Mouse (Mus musculus): ENCODE data around the gene Supt6. TPM values are rescaled to one million over a fixed set of nuclear protein-coding genes. Genes with fewer than 3 reads are reported as not detected.
"Not testable (repeated sequence)": the region's sequence is repeated elsewhere in the genome, so short reads cannot be mapped to it uniquely, and the experiment has no call there.

Supt6 gene
- polyA plus RNA-seq, 1 experiment from 2014 or later, result 22.3 TPM

DNA sequence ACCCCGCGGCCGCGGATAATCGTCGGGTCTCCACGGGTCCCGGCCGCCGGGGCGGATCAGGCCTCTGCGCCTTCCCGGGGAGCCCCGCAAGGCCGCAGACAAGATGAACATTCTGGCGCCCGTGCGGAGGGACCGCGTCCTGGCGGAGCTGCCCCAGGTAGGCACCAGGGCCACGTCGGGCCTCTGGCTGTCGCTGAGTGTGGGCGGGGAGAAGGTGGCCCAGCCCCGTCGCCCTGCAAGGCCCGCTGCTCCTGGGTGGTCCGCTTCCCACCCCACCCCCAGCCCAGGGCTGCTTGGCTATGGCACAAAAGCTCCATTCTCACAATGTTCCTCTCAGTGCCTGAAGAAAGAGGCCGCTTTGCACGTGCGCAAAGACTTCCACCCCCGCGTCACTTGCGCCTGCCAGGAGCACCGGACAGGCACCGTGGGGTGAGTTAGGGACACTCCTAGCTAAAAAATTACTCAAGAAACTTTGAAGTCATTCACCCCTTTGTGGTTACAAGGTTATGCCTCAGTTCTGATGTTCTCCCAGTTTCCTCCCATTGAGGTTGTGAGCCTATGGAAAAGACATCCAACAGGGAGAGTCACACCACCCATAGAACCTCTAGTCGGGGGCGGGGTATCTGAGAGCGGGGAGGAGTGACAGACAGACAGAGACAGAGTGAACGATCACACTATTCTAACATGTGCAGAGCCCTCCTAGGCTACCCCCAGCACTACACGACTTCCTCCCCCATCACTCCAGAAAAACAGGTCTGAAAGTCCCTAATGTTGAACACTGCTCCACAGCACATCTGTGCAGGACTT, 56.4 kb downstream of the Supt6 start:
- peaks cover 12% of the 10 kb centered on the region; the same call in 1 of the 2 replicates for H3K36me3 ChIP-seq (ENCODE audit: control insufficient read depth, insufficient read depth, low read length)
- H3K9ac ChIP-seq (replicated peaks; ENCODE audit: low read depth, low read length), result peak overlapping the region; percentile 84
- peaks cover 4% of the 10 kb centered on the region; the same call in 1 of the 2 replicates for H3K4me1 ChIP-seq (ENCODE audit: control insufficient read depth, insufficient read depth, low read length)
- ATAC-seq (ENCODE audit: low read depth), result peak; percentile 85
- peak overlapping the region; percentile 69 for H3K4me3 ChIP-seq (ENCODE audit: low read depth, low read length)
- no peaks in the 10 kb centered on the region for H3K27me3 ChIP-seq (ENCODE audit: control insufficient read depth, insufficient read depth, low read length)
- H3K4me2 ChIP-seq (ENCODE audit: low read depth, low read length), result peak overlapping the region; percentile 42
- H3K9me3 ChIP-seq (ENCODE audit: control insufficient read depth, low read length), result no peaks in the 10 kb centered on the region
- peak overlapping the region; percentile 94 for H3K27ac ChIP-seq (ENCODE audit: low read depth, low read length)
- under 1% methylated on average over 40 of the region's 42 CpGs for WGBS

DNA sequence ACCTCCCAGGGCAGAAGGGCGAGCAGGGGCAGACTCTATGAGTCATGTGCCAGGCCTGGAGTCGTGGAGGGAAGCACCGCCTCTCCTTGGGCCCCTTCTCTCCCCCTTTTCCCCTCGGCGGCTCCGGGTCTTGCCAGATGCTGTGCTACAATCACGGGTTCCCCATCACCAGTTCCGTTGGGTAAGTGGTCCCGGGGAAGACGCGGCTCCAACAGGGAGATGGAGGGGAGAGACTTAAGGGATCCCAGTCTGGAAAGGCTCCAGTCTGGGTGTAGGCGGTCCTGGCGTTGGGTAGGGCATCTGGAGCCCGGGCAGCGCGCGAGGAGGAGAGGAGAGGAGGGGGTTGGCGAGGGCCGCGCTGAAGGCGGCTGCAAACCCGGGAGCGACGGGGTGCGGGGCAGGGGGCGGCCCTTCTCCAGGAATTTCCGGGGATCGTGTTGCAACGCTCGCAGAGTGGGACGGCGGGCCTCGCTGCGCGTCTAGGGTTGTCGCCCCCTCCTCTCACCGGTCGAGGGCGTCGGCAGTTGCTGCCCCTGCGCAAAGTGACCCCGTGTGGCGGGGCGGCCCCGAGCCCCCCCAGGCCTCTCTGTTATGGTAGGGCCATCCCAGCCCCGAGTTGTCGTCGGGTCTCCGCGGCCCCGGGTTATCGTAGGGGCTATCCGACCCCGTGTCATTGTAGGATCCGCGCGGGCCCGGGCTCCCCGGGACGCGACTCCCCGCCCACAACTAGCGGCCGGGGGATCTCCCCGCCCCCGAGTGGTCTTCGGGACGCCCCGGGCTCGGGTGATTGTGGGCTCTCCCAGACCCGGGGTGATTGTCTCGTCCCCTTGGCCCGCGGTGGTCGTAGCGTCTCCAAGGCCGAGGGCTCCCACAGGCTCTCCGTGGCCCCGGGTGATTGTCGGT, 57.2 kb downstream of the Supt6 start, which contains the start of gene Rab34:
Gene Rab34, plus strand, starts transcription at position 100 of the 903 bp plus-strand sequence.
- Histone ChIP-seq H3K27ac (ENCODE audit: low read depth, low read length) (peak within 1 kb of the TSS; percentile 94), H3K36me3 (ENCODE audit: control insufficient read depth, insufficient read depth, low read length) (peaks cover 12% of the 10 kb centered on the region; the same call in 1 of the 2 replicates), H3K4me2 (ENCODE audit: low read depth, low read length) (peak within 1 kb of the TSS; percentile 42), H3K4me1 (ENCODE audit: control insufficient read depth, insufficient read depth, low read length) (peaks cover 4% of the 10 kb centered on the region; the same call in 1 of the 2 replicates), H3K9ac (replicated peaks; ENCODE audit: low read depth, low read length) (peak within 1 kb of the TSS; percentile 84), H3K9me3 (ENCODE audit: control insufficient read depth, low read length) (no peaks in the 10 kb centered on the region), H3K27me3 (ENCODE audit: control insufficient read depth, insufficient read depth, low read length) (no peaks in the 10 kb centered on the region), H3K4me3 (ENCODE audit: low read depth, low read length) (peak within 1 kb of the TSS; percentile 69)
- peak; percentile 80 for ATAC-seq (ENCODE audit: low read depth)
- whole genome bisulfite sequencing, result under 1% methylated on average over 66 of the region's 80 CpGs

DNA sequence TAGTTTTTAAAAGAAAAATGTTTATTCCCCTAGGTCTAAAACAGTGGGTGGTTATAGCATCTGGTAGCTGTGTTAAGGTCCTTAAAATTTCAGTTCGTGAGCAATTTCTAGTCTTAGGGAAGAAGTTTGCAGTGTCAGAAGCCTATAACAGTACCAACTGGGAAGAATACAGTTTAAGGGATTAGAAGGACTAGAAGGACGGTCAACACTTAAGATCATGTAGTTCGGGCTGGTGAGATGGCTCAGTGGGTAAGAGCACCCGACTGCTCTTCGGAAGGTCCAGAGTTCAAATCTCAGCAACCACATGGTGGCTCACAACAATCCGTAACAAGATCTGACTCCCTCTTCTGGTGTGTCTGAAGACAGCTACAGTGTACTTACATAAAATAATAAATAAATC, 61.1 kb downstream of the Supt6 start:
- not testable (repeated sequence) for H3K27ac ChIP-seq (ENCODE audit: low read depth, low read length); H3K9ac ChIP-seq (replicated peaks; ENCODE audit: low read depth, low read length); H3K9me3 ChIP-seq (ENCODE audit: control insufficient read depth, low read length); H3K4me3 ChIP-seq (ENCODE audit: low read depth, low read length); H3K4me2 ChIP-seq (ENCODE audit: low read depth, low read length); H3K27me3 ChIP-seq (ENCODE audit: control insufficient read depth, insufficient read depth, low read length); ATAC-seq (ENCODE audit: low read depth)
- WGBS, result 92% methylated on average over 6 of the region's 6 CpGs
- Histone ChIP-seq H3K36me3 (ENCODE audit: control insufficient read depth, insufficient read depth, low read length) (peaks cover 18% of the 10 kb centered on the region), H3K4me1 (ENCODE audit: control insufficient read depth, insufficient read depth, low read length) (peaks cover 12% of the 10 kb centered on the region; the same call in 1 of the 2 replicates)

DNA sequence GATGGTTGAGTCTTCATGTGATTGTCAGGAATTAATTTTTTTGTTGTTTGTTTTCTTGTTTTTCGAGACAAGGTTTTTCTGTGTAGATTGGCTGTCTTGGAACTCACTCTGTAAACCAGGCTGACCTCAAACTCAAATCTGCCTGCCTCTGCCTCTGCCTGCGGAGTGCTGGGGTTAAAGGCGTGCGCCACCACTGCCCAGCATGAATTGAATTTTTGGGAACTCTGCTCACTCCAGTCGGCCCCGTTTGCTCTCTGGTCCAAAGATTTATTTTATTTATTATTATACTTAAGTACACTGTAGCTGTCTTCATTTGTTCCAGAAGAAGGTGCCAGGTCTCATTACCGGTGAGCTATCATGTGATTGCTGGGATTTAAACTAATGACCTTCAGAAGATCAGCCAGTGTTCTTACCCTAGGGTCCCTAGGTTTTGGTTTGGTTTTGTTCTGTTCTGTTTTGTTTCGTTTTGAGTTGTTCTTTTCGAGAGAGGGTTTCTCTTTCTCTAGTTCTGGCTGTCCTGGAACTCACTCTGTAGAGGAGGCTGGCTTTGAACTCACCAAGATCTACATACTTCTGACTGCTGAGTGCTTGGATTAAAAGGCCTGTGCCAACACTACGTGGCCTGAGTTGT, 61.8 kb downstream of the Supt6 start:
- Histone ChIP-seq H3K27me3 (ENCODE audit: control insufficient read depth, insufficient read depth, low read length) (no peaks in the 10 kb centered on the region), H3K36me3 (ENCODE audit: control insufficient read depth, insufficient read depth, low read length) (peaks cover 24% of the 10 kb centered on the region), H3K4me2 (ENCODE audit: low read depth, low read length) (peak overlapping the region; percentile 71), H3K4me3 (ENCODE audit: low read depth, low read length) (peak overlapping the region; percentile 91; the same call in 1 of the 2 replicates), H3K9me3 (ENCODE audit: control insufficient read depth, low read length) (no peaks in the 10 kb centered on the region), H3K4me1 (ENCODE audit: control insufficient read depth, insufficient read depth, low read length) (peaks cover 19% of the 10 kb centered on the region), H3K9ac (replicated peaks; ENCODE audit: low read depth, low read length) (peak overlapping the region; percentile 92; the same call in 1 of the 2 replicates), H3K27ac (ENCODE audit: low read depth, low read length) (no peak overlapping the region; the same call in 1 of the 2 replicates)
- ATAC-seq (ENCODE audit: low read depth), result no peak
- WGBS, result 51% methylated on average over 10 of the region's 10 CpGs

DNA sequence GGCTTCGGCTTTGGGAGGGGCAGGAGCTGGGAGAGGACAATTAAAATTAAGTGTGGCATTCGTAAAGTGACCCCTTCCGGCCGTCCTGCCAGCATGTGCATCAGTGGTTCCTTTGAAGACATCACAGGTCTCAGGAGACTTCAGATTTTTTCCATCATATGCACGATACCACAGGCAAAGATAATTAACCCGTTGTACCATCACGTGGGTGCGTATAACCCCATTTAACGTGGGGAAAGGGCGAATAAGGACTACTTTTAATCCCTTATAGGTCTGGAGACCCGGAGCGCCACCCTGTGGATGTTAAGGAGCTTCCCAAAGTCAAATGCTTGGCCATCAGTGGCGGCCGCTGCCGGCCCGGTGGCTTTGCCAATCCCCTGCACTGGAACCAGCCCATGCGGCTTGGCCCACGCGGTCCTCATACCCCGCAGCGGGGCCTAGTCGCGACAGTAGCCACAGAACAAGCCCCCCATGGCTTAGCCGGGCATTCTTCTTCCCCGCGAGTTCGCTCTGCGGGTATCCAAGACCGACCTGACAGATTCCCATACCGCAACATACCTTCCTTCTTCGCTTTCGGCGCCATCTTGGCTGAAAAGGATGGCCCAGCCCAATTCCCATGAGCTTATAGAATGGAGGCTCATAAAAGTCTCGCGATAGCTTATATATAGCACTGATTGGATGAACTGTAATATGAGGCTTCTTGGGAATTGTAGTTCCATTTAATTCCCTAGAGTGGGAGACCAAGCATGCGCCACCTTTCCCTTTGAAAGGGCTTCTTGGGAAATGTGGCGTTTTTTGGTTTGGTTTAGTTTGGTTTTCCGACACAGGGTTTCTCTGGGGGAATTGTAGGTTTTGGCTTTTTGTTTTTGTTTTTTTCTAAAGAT, 62.6 kb downstream of the Supt6 start, which contains the start of gene Rpl23a:
Gene Rpl23a, minus strand, starts transcription at position 624 of the 884 bp plus-strand sequence.
- WGBS, result under 1% methylated on average over 38 of the region's 38 CpGs

DNA sequence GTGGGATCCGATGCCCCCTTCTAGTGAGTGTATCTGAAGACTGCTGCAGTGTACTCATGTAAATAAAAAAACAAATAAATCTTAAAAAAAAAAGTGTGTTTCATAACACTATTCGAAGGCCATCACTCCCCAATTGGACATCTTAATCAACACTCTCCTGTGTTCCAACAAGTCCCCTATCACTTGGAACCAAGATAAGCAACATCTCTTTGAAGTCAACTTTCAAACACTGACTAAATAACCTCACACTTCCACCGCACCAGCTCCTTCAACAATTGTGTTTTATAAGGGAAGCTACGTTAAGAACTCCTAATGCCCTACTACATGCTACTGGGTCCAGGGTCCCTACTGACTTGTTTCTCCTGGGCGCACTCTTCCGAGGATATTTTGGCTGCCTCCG, 63.3 kb downstream of the Supt6 start:
- Histone ChIP-seq H3K27ac (ENCODE audit: low read depth, low read length) (peak overlapping the region; percentile 93; the same call in 1 of the 2 replicates), H3K9me3 (ENCODE audit: control insufficient read depth, low read length) (no peaks in the 10 kb centered on the region), H3K4me1 (ENCODE audit: control insufficient read depth, insufficient read depth, low read length) (peaks cover 24% of the 10 kb centered on the region), H3K4me3 (ENCODE audit: low read depth, low read length) (peak overlapping the region; percentile 91), H3K36me3 (ENCODE audit: control insufficient read depth, insufficient read depth, low read length) (peaks cover 24% of the 10 kb centered on the region), H3K9ac (replicated peaks; ENCODE audit: low read depth, low read length) (peak overlapping the region; percentile 92), H3K4me2 (ENCODE audit: low read depth, low read length) (peak overlapping the region; percentile 71), H3K27me3 (ENCODE audit: control insufficient read depth, insufficient read depth, low read length) (no peaks in the 10 kb centered on the region)
- 9% methylated on average over 7 of the region's 7 CpGs for WGBS
- ATAC-seq (ENCODE audit: low read depth), result no peak

More for the DNA sequence above, 62.6 kb downstream of the Supt6 start, which contains the start of gene Rpl23a:
- H3K36me3 ChIP-seq (ENCODE audit: control insufficient read depth, insufficient read depth, low read length), result peaks cover 24% of the 10 kb centered on the region
- peak within 1 kb of the TSS; percentile 91 for H3K4me3 ChIP-seq (ENCODE audit: low read depth, low read length)
- H3K9me3 ChIP-seq (ENCODE audit: control insufficient read depth, low read length), result no peaks in the 10 kb centered on the region
- H3K27ac ChIP-seq (ENCODE audit: low read depth, low read length), result peak within 1 kb of the TSS; percentile 93
- peak within 1 kb of the TSS; percentile 92 for H3K9ac ChIP-seq (replicated peaks; ENCODE audit: low read depth, low read length)
- H3K4me1 ChIP-seq (ENCODE audit: control insufficient read depth, insufficient read depth, low read length), result peaks cover 22% of the 10 kb centered on the region
- H3K27me3 ChIP-seq (ENCODE audit: control insufficient read depth, insufficient read depth, low read length), result no peaks in the 10 kb centered on the region
- H3K4me2 ChIP-seq (ENCODE audit: low read depth, low read length), result peak within 1 kb of the TSS; percentile 71
- peak; percentile 91 for ATAC-seq (ENCODE audit: low read depth)

DNA sequence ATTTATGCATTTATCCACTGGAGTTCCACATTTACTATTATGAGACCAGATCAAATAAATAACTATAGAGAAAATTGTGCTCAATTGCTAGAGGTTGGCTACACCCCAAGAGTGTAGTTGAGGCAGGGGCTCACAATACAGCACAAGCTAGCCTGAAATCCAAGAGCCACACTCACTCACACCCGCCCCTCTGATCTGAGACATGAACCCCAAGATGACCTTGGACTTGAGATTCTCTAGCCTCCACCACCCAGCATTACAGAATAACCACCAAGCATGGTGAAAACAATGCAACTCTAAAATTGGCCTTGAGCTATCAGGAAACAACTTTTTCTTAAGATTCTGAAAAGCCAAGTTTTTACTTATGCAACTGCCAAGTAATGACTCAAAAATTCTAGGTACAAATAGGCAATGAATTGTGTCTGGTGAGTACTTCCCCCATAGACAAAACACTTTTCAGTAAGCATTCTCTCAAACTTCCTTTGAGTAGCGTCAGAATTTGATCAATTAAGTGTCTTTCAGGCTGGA, 63.9 kb downstream of the Supt6 start:
- peak overlapping the region; percentile 71 for H3K4me2 ChIP-seq (ENCODE audit: low read depth, low read length)
- H3K36me3 ChIP-seq (ENCODE audit: control insufficient read depth, insufficient read depth, low read length), result peaks cover 24% of the 10 kb centered on the region
- H3K9me3 ChIP-seq (ENCODE audit: control insufficient read depth, low read length), result no peaks in the 10 kb centered on the region
- no peak for ATAC-seq (ENCODE audit: low read depth)
- H3K9ac ChIP-seq (replicated peaks; ENCODE audit: low read depth, low read length), result peak overlapping the region; percentile 92; the same call in 1 of the 2 replicates
- peaks cover 29% of the 10 kb centered on the region for H3K4me1 ChIP-seq (ENCODE audit: control insufficient read depth, insufficient read depth, low read length)
- no peaks in the 10 kb centered on the region for H3K27me3 ChIP-seq (ENCODE audit: control insufficient read depth, insufficient read depth, low read length)
- H3K27ac ChIP-seq (ENCODE audit: low read depth, low read length), result no peak overlapping the region
- 49% methylated on average over 2 of the region's 2 CpGs for WGBS
- peak overlapping the region; percentile 91 for H3K4me3 ChIP-seq (ENCODE audit: low read depth, low read length)
